Mouse (Mus musculus): ENCODE measurements at regions not wholly inside any gene's neighbourhood (a gene's known extent, or its start where the extent isn't known, plus 50 kb on each side); places are given as distances from the start of the nearest gene placed in this dataset.

DNA sequence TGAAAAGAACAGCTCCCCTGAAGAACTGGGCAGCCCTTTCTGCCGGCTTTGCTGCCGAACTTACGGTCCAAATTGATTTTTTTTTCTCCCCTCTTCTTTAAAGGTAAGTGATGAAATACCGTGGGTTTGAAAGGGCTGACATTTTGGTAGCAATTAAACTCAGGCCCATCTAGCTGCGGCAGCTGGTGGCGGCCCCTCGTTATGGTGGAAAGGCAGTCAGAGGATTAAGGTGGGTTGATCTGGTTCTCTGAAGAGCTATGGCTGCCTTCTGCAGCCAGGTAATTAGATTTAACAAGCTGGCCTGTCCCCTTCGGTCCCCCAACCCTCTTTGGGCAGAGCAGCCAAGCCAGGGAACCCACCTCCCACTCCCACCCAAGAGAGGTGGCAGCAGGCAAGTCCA, 214.1 kb upstream of the Csf3r start:
- TF ChIP-seq CTCF (IDR thresholded peaks at IDR 0.05; ENCODE audit: extremely low read depth, insufficient read length, insufficient replicate concordance, low read depth, low read length) (no peak), POLR2A (IDR thresholded peaks at IDR 0.05; ENCODE audit: low read depth, low read length) (no peak)

Measured in small intestine, adult 2 months (tissue).